Mouse (Mus musculus) regulatory T cell (primary cell): ENCODE measurements around the gene Golga1.

Source experiments
- in situ Hi-C: fragments of 300-600 bp; cut with MboI, MseI; formaldehyde crosslinking; loops from one replicate; pipeline ENCODE4 v1.15.1; 2025; ENCODE audit warnings: high pct_unique_total_duplicates

Gene Golga1

DNA sequence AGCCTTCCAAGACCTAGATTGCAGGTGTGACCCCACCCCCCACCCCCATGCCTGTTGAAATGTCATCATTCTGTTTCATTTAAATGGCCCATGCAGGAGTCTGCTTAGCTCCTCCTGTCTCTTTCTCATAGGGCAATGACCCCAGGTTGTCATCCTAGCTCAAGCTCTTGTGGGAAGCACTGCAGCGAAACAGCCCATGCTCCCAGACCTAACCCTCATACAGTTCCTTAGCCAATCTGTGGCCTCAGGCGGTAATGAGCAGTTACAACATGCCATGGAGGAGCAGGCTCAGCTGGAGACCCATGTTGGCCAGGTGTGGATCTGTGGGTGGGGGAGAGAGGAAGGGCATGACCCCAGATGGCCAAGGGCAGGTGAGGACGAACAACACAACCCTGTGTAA is 90.2 kb downstream of the Golga1 start:
- in situ Hi-C loops = loop anchor here (5.0 kb wide), 1 partner anchor 1358 kb away; no protein-coding TSS in a partner anchor

DNA sequence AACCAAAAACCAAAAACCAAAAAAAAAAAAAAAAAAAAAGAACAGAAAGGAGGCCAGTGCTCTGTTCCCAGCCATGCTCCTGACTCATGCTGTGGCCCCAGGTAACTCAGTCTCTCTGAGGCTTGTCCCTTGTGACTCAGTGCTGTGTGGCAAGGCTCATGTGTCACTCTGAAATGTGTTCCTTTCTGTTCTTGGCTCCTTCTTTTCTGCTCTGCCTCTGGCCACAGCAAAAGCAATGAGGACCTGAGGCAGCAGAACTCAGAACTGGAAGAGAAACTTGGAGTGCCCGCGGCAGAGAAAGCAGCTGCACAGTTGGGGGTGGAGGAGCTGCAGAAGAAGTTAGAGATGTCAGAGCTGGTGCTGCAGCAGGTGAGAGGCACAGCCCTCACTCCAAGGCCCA is 91.2 kb downstream of the Golga1 start:
- in situ Hi-C loops = no loop called here

DNA sequence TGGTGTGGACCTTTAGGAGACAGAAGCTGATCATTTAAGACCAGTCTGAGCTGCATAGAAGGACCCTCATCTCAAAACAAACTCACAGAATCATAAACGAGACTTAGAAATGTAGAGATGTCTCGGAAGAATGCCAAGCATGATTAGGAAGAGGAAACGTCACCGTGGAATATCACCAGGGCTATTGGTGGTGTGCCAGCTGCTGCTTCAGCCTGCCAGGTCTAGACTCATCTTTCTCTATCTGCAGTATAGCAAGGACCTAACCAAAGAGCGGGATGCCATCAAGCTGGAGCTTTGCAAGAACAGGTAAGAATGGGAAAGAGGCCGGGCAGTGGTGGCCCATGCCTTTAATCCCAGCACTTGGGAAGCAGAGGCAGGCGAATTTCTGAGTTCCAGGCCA is 91.6 kb downstream of the Golga1 start:
- in situ Hi-C loops = no loop called here

DNA sequence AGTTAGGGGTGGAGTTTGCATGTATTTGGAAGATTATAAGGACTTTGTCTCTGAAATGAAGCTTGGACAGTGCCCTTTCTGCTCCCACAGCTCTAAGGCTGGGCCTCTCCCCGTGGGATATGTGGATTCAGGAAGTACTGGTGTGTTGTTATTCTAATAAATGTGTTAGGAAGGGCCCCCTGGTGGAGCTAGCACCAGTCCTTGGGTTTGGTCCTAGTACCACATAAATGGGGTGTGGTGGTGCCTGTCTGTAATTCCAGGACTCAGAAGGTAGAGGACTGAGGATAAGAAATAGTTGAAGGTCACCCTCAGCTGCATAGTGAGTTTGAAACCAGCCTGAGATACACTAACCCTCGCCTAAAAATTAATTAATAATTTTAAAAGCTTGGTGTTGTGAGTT is 92.1 kb downstream of the Golga1 start:
- in situ Hi-C loops = no loop called here

DNA sequence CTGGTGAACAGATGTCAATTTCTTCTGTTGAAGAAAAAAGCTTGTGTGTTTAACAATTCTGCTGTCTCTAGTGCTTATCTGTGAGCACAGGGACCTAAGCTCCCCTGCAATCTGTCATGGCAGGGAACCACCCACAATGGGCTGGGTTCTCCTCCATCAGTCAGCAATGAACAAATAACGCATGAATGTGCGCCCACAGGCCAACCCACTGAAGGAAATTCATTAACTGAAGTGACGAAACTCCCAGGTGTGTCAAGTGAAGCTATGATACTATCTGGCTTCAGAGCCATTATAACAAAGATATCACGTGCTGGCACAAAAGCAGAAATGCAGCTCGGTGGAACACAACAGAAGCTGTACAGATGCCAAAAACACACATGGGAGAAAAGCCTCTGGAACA is 95.3 kb downstream of the Golga1 start:
- in situ Hi-C loops = no loop called here

DNA sequence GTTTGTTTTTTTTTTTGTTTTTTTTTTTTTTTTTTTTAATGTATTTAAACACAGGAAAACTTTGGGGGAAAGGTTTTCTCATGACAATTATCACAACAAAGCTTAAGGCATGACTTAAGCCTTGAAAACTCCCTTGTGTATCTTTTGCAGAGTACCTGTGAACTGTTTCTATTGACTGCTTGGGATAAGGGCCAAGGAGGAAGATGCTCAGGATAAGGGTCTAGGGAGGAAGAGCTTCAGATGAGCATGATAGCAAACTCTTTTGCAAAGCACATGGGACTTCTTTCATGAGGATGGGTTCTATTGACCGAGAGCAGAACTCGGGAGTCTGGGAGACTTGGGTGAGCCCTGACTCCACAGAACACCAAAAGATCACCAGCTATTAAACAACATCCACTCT is 95.7 kb downstream of the Golga1 start:
- in situ Hi-C loops = no loop called here
